Mouse (Mus musculus): Measurements from ENCODE around the gene Cog2. TPM values are rescaled to one million over a fixed set of nuclear protein-coding genes. Genes with fewer than 3 reads are reported as not detected.
A peak's percentile ranks its signal among the peaks of the same experiment; 100 is the strongest.

Cog2 gene
- polyA plus RNA-seq, 1 experiment = 14.3 TPM

GRCm38 (mm10) chr8:124509156-124509555 lies 11.4 kb upstream of the Cog2 start:
- H3K27me3 ChIP-seq (replicated peaks) = peaks cover 30% of the 10 kb centered on the region
- H3K4me1 ChIP-seq = peaks cover 41% of the 10 kb centered on the region
- no peaks in the 10 kb centered on the region for H3K36me3 ChIP-seq (replicated peaks; ENCODE audit: low read length)
- no peak overlapping the region for H3K4me3 ChIP-seq (replicated peaks)
- H3K9me3 ChIP-seq = peaks cover 22% of the 10 kb centered on the region
- no peak for TF ChIP-seq GATA1 (IDR thresholded peaks at IDR 0.05; ENCODE audit: borderline replicate concordance, low read length)
- TF ChIP-seq FLI1 (IDR thresholded peaks at IDR 0.05; ENCODE audit: low read length) = no peak

GRCm38 (mm10) chr8:124516039-124516438 lies 4.5 kb upstream of the Cog2 start:
- Histone ChIP-seq H3K4me3 (replicated peaks) (peak overlapping the region; percentile 38), H3K4me1 (peaks cover 52% of the 10 kb centered on the region), H3K9me3 (peaks cover 10% of the 10 kb centered on the region), H3K27me3 (replicated peaks) (peaks cover 9% of the 10 kb centered on the region), H3K36me3 (replicated peaks; ENCODE audit: low read length) (no peaks in the 10 kb centered on the region)
- no peak for TF ChIP-seq GATA1 (IDR thresholded peaks at IDR 0.05; ENCODE audit: borderline replicate concordance, low read length)
- TF ChIP-seq FLI1 (IDR thresholded peaks at IDR 0.05; ENCODE audit: low read length) = no peak

GRCm38 (mm10) chr8:124516525-124516924 lies 4.0 kb upstream of the Cog2 start:
- peaks cover 4% of the 10 kb centered on the region for H3K27me3 ChIP-seq (replicated peaks)
- TF ChIP-seq FLI1 (IDR thresholded peaks at IDR 0.05; ENCODE audit: low read length) (no peak), GATA1 (IDR thresholded peaks at IDR 0.05; ENCODE audit: borderline replicate concordance, low read length) (no peak)
- no peaks in the 10 kb centered on the region for H3K36me3 ChIP-seq (replicated peaks; ENCODE audit: low read length)
- H3K4me3 ChIP-seq (replicated peaks) = peak overlapping the region; percentile 38
- H3K4me1 ChIP-seq = peaks cover 56% of the 10 kb centered on the region
- peaks cover 10% of the 10 kb centered on the region for H3K9me3 ChIP-seq

- peaks cover 2% of the 10 kb centered on the region for H3K36me3 ChIP-seq (replicated peaks; ENCODE audit: low read length)
- H3K4me3 ChIP-seq (replicated peaks) = peak overlapping the region; percentile 62
- peaks cover 62% of the 10 kb centered on the region for H3K4me1 ChIP-seq
- TF ChIP-seq GATA1 (IDR thresholded peaks at IDR 0.05; ENCODE audit: borderline replicate concordance, low read length) = no peak
- peaks cover 1% of the 10 kb centered on the region for H3K27me3 ChIP-seq (replicated peaks)
- H3K9me3 ChIP-seq = peaks cover 10% of the 10 kb centered on the region
These were observed 3.4 kb upstream of the Cog2 start for GRCm38 (mm10) chr8:124517142-124517541.

GRCm38 (mm10) chr8:124521946-124522345 lies 1.4 kb downstream of the Cog2 start:
- Histone ChIP-seq H3K36me3 (replicated peaks; ENCODE audit: low read length) (peaks cover 47% of the 10 kb centered on the region), H3K4me3 (replicated peaks) (peak overlapping the region; percentile 98), H3K9me3 (peaks cover 10% of the 10 kb centered on the region), H3K27me3 (replicated peaks) (peaks cover 1% of the 10 kb centered on the region), H3K4me1 (peaks cover 61% of the 10 kb centered on the region)
- TF ChIP-seq FLI1 (IDR thresholded peaks at IDR 0.05; ENCODE audit: low read length) (no peak), GATA1 (IDR thresholded peaks at IDR 0.05; ENCODE audit: borderline replicate concordance, low read length) (no peak)

GRCm38 (mm10) chr8:124526261-124526660 lies 5.7 kb downstream of the Cog2 start:
- Histone ChIP-seq H3K36me3 (replicated peaks; ENCODE audit: low read length) (peaks cover 90% of the 10 kb centered on the region), H3K4me3 (replicated peaks) (no peak overlapping the region), H3K4me1 (peaks cover 39% of the 10 kb centered on the region), H3K9me3 (no peaks in the 10 kb centered on the region), H3K27me3 (replicated peaks) (no peaks in the 10 kb centered on the region)
- TF ChIP-seq GATA1 (IDR thresholded peaks at IDR 0.05; ENCODE audit: borderline replicate concordance, low read length) = no peak
- TF ChIP-seq FLI1 (IDR thresholded peaks at IDR 0.05; ENCODE audit: low read length) = no peak

- peaks cover 99% of the 10 kb centered on the region for H3K36me3 ChIP-seq (replicated peaks; ENCODE audit: low read length)
- H3K4me3 ChIP-seq (replicated peaks) = peak overlapping the region; percentile 3
These were observed 9.5 kb downstream of the Cog2 start for GRCm38 (mm10) chr8:124530076-124530475.

GRCm38 (mm10) chr8:124530556-124530955 lies 10.0 kb downstream of the Cog2 start:
- peaks cover 7% of the 10 kb centered on the region; the same call in 1 of the 2 replicates for H3K4me1 ChIP-seq
- H3K27me3 ChIP-seq (replicated peaks) = no peaks in the 10 kb centered on the region
- no peaks in the 10 kb centered on the region for H3K9me3 ChIP-seq
- no peak overlapping the region for H3K4me3 ChIP-seq (replicated peaks)
- H3K36me3 ChIP-seq (replicated peaks; ENCODE audit: low read length) = peaks cover 100% of the 10 kb centered on the region
- no peak for TF ChIP-seq GATA1 (IDR thresholded peaks at IDR 0.05; ENCODE audit: borderline replicate concordance, low read length)
- no peak for TF ChIP-seq FLI1 (IDR thresholded peaks at IDR 0.05; ENCODE audit: low read length)

More at GRCm38 (mm10) chr8:124530076-124530475, 9.5 kb downstream of the Cog2 start:
- no peak for TF ChIP-seq FLI1 (IDR thresholded peaks at IDR 0.05; ENCODE audit: low read length)
- TF ChIP-seq GATA1 (IDR thresholded peaks at IDR 0.05; ENCODE audit: borderline replicate concordance, low read length) = no peak
- H3K4me1 ChIP-seq = peaks cover 9% of the 10 kb centered on the region; the same call in 1 of the 2 replicates
- H3K9me3 ChIP-seq = no peaks in the 10 kb centered on the region
- H3K27me3 ChIP-seq (replicated peaks) = no peaks in the 10 kb centered on the region

- no peaks in the 10 kb centered on the region for H3K27me3 ChIP-seq (replicated peaks)
- H3K9me3 ChIP-seq = no peaks in the 10 kb centered on the region
- H3K4me1 ChIP-seq = peaks cover 7% of the 10 kb centered on the region; the same call in 1 of the 2 replicates
- H3K36me3 ChIP-seq (replicated peaks; ENCODE audit: low read length) = peaks cover 100% of the 10 kb centered on the region
- TF ChIP-seq GATA1 (IDR thresholded peaks at IDR 0.05; ENCODE audit: borderline replicate concordance, low read length) (no peak), FLI1 (IDR thresholded peaks at IDR 0.05; ENCODE audit: low read length) (no peak)
- no peak overlapping the region for H3K4me3 ChIP-seq (replicated peaks)
These were observed 10.4 kb downstream of the Cog2 start for GRCm38 (mm10) chr8:124530996-124531395.

- H3K4me3 ChIP-seq (replicated peaks) = no peak overlapping the region
- H3K9me3 ChIP-seq = no peaks in the 10 kb centered on the region
- H3K36me3 ChIP-seq (replicated peaks; ENCODE audit: low read length) = peaks cover 95% of the 10 kb centered on the region
- TF ChIP-seq FLI1 (IDR thresholded peaks at IDR 0.05; ENCODE audit: low read length) (no peak), GATA1 (IDR thresholded peaks at IDR 0.05; ENCODE audit: borderline replicate concordance, low read length) (no peak)
- no peaks in the 10 kb centered on the region for H3K27me3 ChIP-seq (replicated peaks)
- peaks cover 3% of the 10 kb centered on the region; the same call in 1 of the 2 replicates for H3K4me1 ChIP-seq
These were observed 12.1 kb downstream of the Cog2 start for GRCm38 (mm10) chr8:124532626-124533025.

GRCm38 (mm10) chr8:124535451-124535850 lies 14.9 kb downstream of the Cog2 start:
- H3K36me3 ChIP-seq (replicated peaks; ENCODE audit: low read length) = peaks cover 95% of the 10 kb centered on the region
- no peaks in the 10 kb centered on the region; the same call in 1 of the 2 replicates for H3K4me1 ChIP-seq
- no peak for TF ChIP-seq FLI1 (IDR thresholded peaks at IDR 0.05; ENCODE audit: low read length)
- no peak for TF ChIP-seq GATA1 (IDR thresholded peaks at IDR 0.05; ENCODE audit: borderline replicate concordance, low read length)
- H3K27me3 ChIP-seq (replicated peaks) = no peaks in the 10 kb centered on the region
- H3K9me3 ChIP-seq = no peaks in the 10 kb centered on the region
- no peak overlapping the region for H3K4me3 ChIP-seq (replicated peaks)
